Mouse (Mus musculus): ENCODE measurements at regions not wholly inside any gene's neighbourhood (a gene's known extent, or its start where the extent isn't known, plus 50 kb on each side); places are given as distances from the start of the nearest gene placed in this dataset.

GRCm38 (mm10) chr8:23553565-23554473 lies 1142.7 kb downstream of the Mrps31 start:
- H3K79me2 ChIP-seq (ENCODE audit: control insufficient read depth, insufficient read depth) = no peaks in the 10 kb centered on the region

GRCm38 (mm10) chr8:23560836-23561235 lies 1149.7 kb downstream of the Mrps31 start:
- no peak for TF ChIP-seq MAX (IDR thresholded peaks at IDR 0.05)
- TF ChIP-seq FOSL1 (IDR thresholded peaks at IDR 0.05; ENCODE audit: insufficient read depth, low read length, poor library complexity, severe bottlenecking) = no peak
- TF ChIP-seq CEBPB (IDR thresholded peaks at IDR 0.05; ENCODE audit: low read depth) = no peak
- TF ChIP-seq MYOD1 (IDR thresholded peaks at IDR 0.05; ENCODE audit: control insufficient read depth, insufficient read length, low read depth) = no peak
- no peak for TF ChIP-seq MYOG (IDR thresholded peaks at IDR 0.05; ENCODE audit: control insufficient read depth, extremely low read depth, insufficient read length)
- TF ChIP-seq CTCF (IDR thresholded peaks at IDR 0.05; ENCODE audit: control insufficient read depth, insufficient read depth, insufficient read length) = no peak
- TF ChIP-seq USF1 (IDR thresholded peaks at IDR 0.05; ENCODE audit: low read depth) = no peak
- Histone ChIP-seq H3K79me3 (ENCODE audit: low read depth) (no peaks in the 10 kb centered on the region), H3K79me2 (ENCODE audit: control insufficient read depth, insufficient read depth) (no peaks in the 10 kb centered on the region), H3K4me3 (ENCODE audit: insufficient read depth, poor library complexity, severe bottlenecking) (no peak overlapping the region), H3K36me3 (ENCODE audit: control insufficient read depth, insufficient read depth) (no peaks in the 10 kb centered on the region), H3K27me3 (ENCODE audit: control insufficient read depth, insufficient read depth, insufficient read length) (no peaks in the 10 kb centered on the region), H3ac (ENCODE audit: control insufficient read depth, insufficient read length, low read depth) (no peak overlapping the region)

More at GRCm38 (mm10) chr8:23553565-23554473, 1142.7 kb downstream of the Mrps31 start:
- Histone ChIP-seq H3K36me3 (ENCODE audit: control insufficient read depth, insufficient read depth) (no peaks in the 10 kb centered on the region), H3K27me3 (ENCODE audit: control insufficient read depth, insufficient read depth, insufficient read length) (no peaks in the 10 kb centered on the region), H3K79me3 (ENCODE audit: low read depth) (no peaks in the 10 kb centered on the region), H3K4me3 (ENCODE audit: insufficient read depth, poor library complexity, severe bottlenecking) (no peak overlapping the region), H3ac (ENCODE audit: control insufficient read depth, insufficient read length, low read depth) (no peak overlapping the region)
- TF ChIP-seq MYOG (IDR thresholded peaks at IDR 0.05; ENCODE audit: control insufficient read depth, extremely low read depth, insufficient read length) (no peak), CEBPB (IDR thresholded peaks at IDR 0.05; ENCODE audit: low read depth) (no peak), MYOD1 (IDR thresholded peaks at IDR 0.05; ENCODE audit: control insufficient read depth, insufficient read length, low read depth) (no peak), CTCF (IDR thresholded peaks at IDR 0.05; ENCODE audit: control insufficient read depth, insufficient read depth, insufficient read length) (no peak), USF1 (IDR thresholded peaks at IDR 0.05; ENCODE audit: low read depth) (no peak), MAX (IDR thresholded peaks at IDR 0.05) (no peak), FOSL1 (IDR thresholded peaks at IDR 0.05; ENCODE audit: insufficient read depth, low read length, poor library complexity, severe bottlenecking) (no peak)

- no peaks in the 10 kb centered on the region for H3K36me3 ChIP-seq (ENCODE audit: control insufficient read depth, insufficient read depth)
- H3K79me3 ChIP-seq (ENCODE audit: low read depth) = no peaks in the 10 kb centered on the region
- H3K27me3 ChIP-seq (ENCODE audit: control insufficient read depth, insufficient read depth, insufficient read length) = no peaks in the 10 kb centered on the region
- H3K4me3 ChIP-seq (ENCODE audit: insufficient read depth, poor library complexity, severe bottlenecking) = no peak overlapping the region
- TF ChIP-seq USF1 (IDR thresholded peaks at IDR 0.05; ENCODE audit: low read depth) (no peak), MYOG (IDR thresholded peaks at IDR 0.05; ENCODE audit: control insufficient read depth, extremely low read depth, insufficient read length) (no peak), CTCF (IDR thresholded peaks at IDR 0.05; ENCODE audit: control insufficient read depth, insufficient read depth, insufficient read length) (no peak), MAX (IDR thresholded peaks at IDR 0.05) (no peak), FOSL1 (IDR thresholded peaks at IDR 0.05; ENCODE audit: insufficient read depth, low read length, poor library complexity, severe bottlenecking) (no peak), MYOD1 (IDR thresholded peaks at IDR 0.05; ENCODE audit: control insufficient read depth, insufficient read length, low read depth) (no peak), CEBPB (IDR thresholded peaks at IDR 0.05; ENCODE audit: low read depth) (no peak)
- no peaks in the 10 kb centered on the region for H3K79me2 ChIP-seq (ENCODE audit: control insufficient read depth, insufficient read depth)
- H3ac ChIP-seq (ENCODE audit: control insufficient read depth, insufficient read length, low read depth) = no peak overlapping the region
These were observed 1150.7 kb downstream of the Mrps31 start for GRCm38 (mm10) chr8:23561683-23562385.

- no peaks in the 10 kb centered on the region for H3K27me3 ChIP-seq (ENCODE audit: control insufficient read depth, insufficient read depth, insufficient read length)
- no peaks in the 10 kb centered on the region for H3K36me3 ChIP-seq (ENCODE audit: control insufficient read depth, insufficient read depth)
- no peaks in the 10 kb centered on the region for H3K79me2 ChIP-seq (ENCODE audit: control insufficient read depth, insufficient read depth)
- no peaks in the 10 kb centered on the region for H3K79me3 ChIP-seq (ENCODE audit: low read depth)
- no peak for TF ChIP-seq MYOG (IDR thresholded peaks at IDR 0.05; ENCODE audit: control insufficient read depth, extremely low read depth, insufficient read length)
- H3ac ChIP-seq (ENCODE audit: control insufficient read depth, insufficient read length, low read depth) = no peak overlapping the region
- no peak overlapping the region for H3K4me3 ChIP-seq (ENCODE audit: insufficient read depth, poor library complexity, severe bottlenecking)
These were observed 1151.3 kb downstream of the Mrps31 start for GRCm38 (mm10) chr8:23562504-23562903.

GRCm38 (mm10) chr8:23563065-23564020 lies 1152.2 kb downstream of the Mrps31 start:
- TF ChIP-seq MAX (IDR thresholded peaks at IDR 0.05) = no peak
- no peak for TF ChIP-seq CTCF (IDR thresholded peaks at IDR 0.05; ENCODE audit: control insufficient read depth, insufficient read depth, insufficient read length)
- no peak for TF ChIP-seq MYOG (IDR thresholded peaks at IDR 0.05; ENCODE audit: control insufficient read depth, extremely low read depth, insufficient read length)
- TF ChIP-seq USF1 (IDR thresholded peaks at IDR 0.05; ENCODE audit: low read depth) = no peak
- TF ChIP-seq FOSL1 (IDR thresholded peaks at IDR 0.05; ENCODE audit: insufficient read depth, low read length, poor library complexity, severe bottlenecking) = no peak
- TF ChIP-seq MYOD1 (IDR thresholded peaks at IDR 0.05; ENCODE audit: control insufficient read depth, insufficient read length, low read depth) = no peak
- no peak for TF ChIP-seq CEBPB (IDR thresholded peaks at IDR 0.05; ENCODE audit: low read depth)
- Histone ChIP-seq H3K79me3 (ENCODE audit: low read depth) (no peaks in the 10 kb centered on the region), H3ac (ENCODE audit: control insufficient read depth, insufficient read length, low read depth) (no peak overlapping the region), H3K36me3 (ENCODE audit: control insufficient read depth, insufficient read depth) (no peaks in the 10 kb centered on the region), H3K4me3 (ENCODE audit: insufficient read depth, poor library complexity, severe bottlenecking) (no peak overlapping the region), H3K79me2 (ENCODE audit: control insufficient read depth, insufficient read depth) (no peaks in the 10 kb centered on the region), H3K27me3 (ENCODE audit: control insufficient read depth, insufficient read depth, insufficient read length) (no peaks in the 10 kb centered on the region)

Measured in C2C12 (cell line).